Mouse (Mus musculus) myocyte (in vitro differentiated cells): ENCODE measurements at regions not wholly inside any gene's neighbourhood (a gene's known extent, or its start where the extent isn't known, plus 50 kb on each side); places are given as distances from the start of the nearest gene placed in this dataset.

Source experiments
- POLR2A ChIP-seq: IDR thresholded peaks from one replicate; pipeline ENCODE4 v1.6.1; 2011; ENCODE audit warnings: low read depth, mild to moderate bottlenecking, control low read depth, moderate library complexity; ENCODE audit not compliant: insufficient read length
- REST ChIP-seq: IDR thresholded peaks from one replicate; pipeline ENCODE4 v1.6.1; 2011; ENCODE audit warnings: mild to moderate bottlenecking, control low read depth, moderate library complexity; ENCODE audit not compliant: insufficient read depth, insufficient read length
- TCF12 ChIP-seq: IDR thresholded peaks from one replicate; pipeline ENCODE4 v1.6.1; 2011; ENCODE audit warnings: mild to moderate bottlenecking, control low read depth; ENCODE audit not compliant: poor library complexity, insufficient read depth, severe bottlenecking

- TF ChIP-seq POLR2A (no peak), TCF12 (no peak), REST (no peak)
Measured at GRCm38 (mm10) chr2:75220775-75221359, 395.3 kb downstream of the Mtx2 start.
